Mouse (Mus musculus) C3H10T1/2 (cell line): ENCODE measurements around the gene Tunar. TPM values are rescaled to one million over a fixed set of nuclear protein-coding genes. Genes with fewer than 3 reads are reported as not detected.

Experiments
- polyA plus RNA-seq, 2 experiments: library from polyadenylated mRNA; unstranded; fragments of >200 nt; fragmentation: generic; extraction: Trizol; gene quantifications; one replicate each; pipeline ENCODE4 v1.2.1; 2012; ENCODE audit warnings: missing spikeins in 2 of 2

Gene Tunar
- polyA plus RNA-seq, result not detected

GRCm38 (mm10) chr12:105333570-105333969 lies at the start of gene Tunar:
Gene Tunar (plus strand): TSS chr12:105333870.

Other genes starting within 250 kb of the Tunar start
- not detected for gene Tcl1b2, start 187.9 kb upstream of the Tunar start, polyA plus RNA-seq
- gene Tcl1b1, start 174.2 kb upstream of the Tunar start, polyA plus RNA-seq, result not detected
- gene Tcl1b5, start 157.5 kb upstream of the Tunar start, polyA plus RNA-seq, result not detected
- gene Tcl1b3, start 142.8 kb upstream of the Tunar start, polyA plus RNA-seq, result not detected
- gene Tcl1b4, start 131.9 kb upstream of the Tunar start, polyA plus RNA-seq, result not detected
- not detected for gene Tcl1, start 111.1 kb upstream of the Tunar start, polyA plus RNA-seq
- under 1 TPM in 1 of 2 experiments, not detected in 1; 0.02 TPM for gene D430019H16Rik, start 120.0 kb downstream of the Tunar start, polyA plus RNA-seq
- under 1 TPM; 0.72 to 0.89 TPM for gene Bdkrb2, start 229.4 kb downstream of the Tunar start, polyA plus RNA-seq